Mouse (Mus musculus) liver, embryonic 13.5 days (tissue): ENCODE measurements around the gene Tcaf1. TPM values are rescaled to one million over a fixed set of nuclear protein-coding genes. Genes with fewer than 3 reads are reported as not detected.

Source experiments
- ATAC-seq: fragments of 200-750 bp; cut with Nextera tagmentation; 2 replicates; pipeline ENCODE4 v1.8.0; 2017; ENCODE audit warnings: low read depth, mild to moderate bottlenecking, moderate number of reproducible peaks, moderate library complexity
- DNase-seq: peaks from one replicate; pipeline ENCODE4 v3.0.0; 2022
- H3K27ac ChIP-seq: fragments of 300-500 bp; sonication (generic); 2 replicates; pipeline ENCODE4 v1.5.1; 2015; ENCODE audit warnings: moderate library complexity, mild to moderate bottlenecking, inconsistent platforms
- H3K27me3 ChIP-seq: fragments of 300-500 bp; sonication (generic); 2 replicates; pipeline ENCODE4 v1.6.1; 2015; ENCODE audit warnings: mild to moderate bottlenecking, inconsistent platforms
- H3K36me3 ChIP-seq: fragments of 300-500 bp; sonication (generic); 2 replicates; pipeline ENCODE4 v1.6.1; 2015; ENCODE audit warnings: mild to moderate bottlenecking, inconsistent platforms
- H3K4me1 ChIP-seq: fragments of 300-500 bp; sonication (generic); replicated peaks from 2 replicates; pipeline ENCODE4 v1.6.1; 2015; ENCODE audit warnings: inconsistent platforms
- H3K4me2 ChIP-seq: fragments of 300-500 bp; sonication (generic); 2 replicates; pipeline ENCODE4 v1.6.1; 2015; ENCODE audit warnings: inconsistent platforms, mild to moderate bottlenecking, moderate library complexity
- H3K4me3 ChIP-seq: fragments of 300-500 bp; sonication (generic); replicated peaks from 2 replicates; pipeline ENCODE4 v1.5.1; 2015; ENCODE audit warnings: mild to moderate bottlenecking, inconsistent platforms
- H3K9ac ChIP-seq: fragments of 300-500 bp; sonication (generic); 2 replicates; pipeline ENCODE4 v1.6.1; 2015; ENCODE audit warnings: mild to moderate bottlenecking, inconsistent platforms
- H3K9me3 ChIP-seq: fragments of 300-500 bp; sonication (generic); replicated peaks from 2 replicates; pipeline ENCODE4 v1.6.1; 2016; ENCODE audit warnings: inconsistent platforms
- WGBS: fragments of 180-500 bp; shearing (Covaris S2); methylation state at CpG from one replicate; pipeline ENCODE4 v1.1.7; 2015; ENCODE audit not compliant: insufficient replicate concordance; 5-methylcytosine and 5-hydroxymethylcytosine counted together
- polyA plus RNA-seq: library from polyadenylated mRNA; unstranded; fragments of >200 nt; fragmentation: Nextera tagmentation; extraction: Ambion mirVana; gene quantifications from 2 replicates; pipeline ENCODE4 v1.2.1, GENCODE M21; 2015

The Tcaf1 gene
- polyA plus RNA-seq = 6.0 and 7.8 TPM in 2 replicates

DNA sequence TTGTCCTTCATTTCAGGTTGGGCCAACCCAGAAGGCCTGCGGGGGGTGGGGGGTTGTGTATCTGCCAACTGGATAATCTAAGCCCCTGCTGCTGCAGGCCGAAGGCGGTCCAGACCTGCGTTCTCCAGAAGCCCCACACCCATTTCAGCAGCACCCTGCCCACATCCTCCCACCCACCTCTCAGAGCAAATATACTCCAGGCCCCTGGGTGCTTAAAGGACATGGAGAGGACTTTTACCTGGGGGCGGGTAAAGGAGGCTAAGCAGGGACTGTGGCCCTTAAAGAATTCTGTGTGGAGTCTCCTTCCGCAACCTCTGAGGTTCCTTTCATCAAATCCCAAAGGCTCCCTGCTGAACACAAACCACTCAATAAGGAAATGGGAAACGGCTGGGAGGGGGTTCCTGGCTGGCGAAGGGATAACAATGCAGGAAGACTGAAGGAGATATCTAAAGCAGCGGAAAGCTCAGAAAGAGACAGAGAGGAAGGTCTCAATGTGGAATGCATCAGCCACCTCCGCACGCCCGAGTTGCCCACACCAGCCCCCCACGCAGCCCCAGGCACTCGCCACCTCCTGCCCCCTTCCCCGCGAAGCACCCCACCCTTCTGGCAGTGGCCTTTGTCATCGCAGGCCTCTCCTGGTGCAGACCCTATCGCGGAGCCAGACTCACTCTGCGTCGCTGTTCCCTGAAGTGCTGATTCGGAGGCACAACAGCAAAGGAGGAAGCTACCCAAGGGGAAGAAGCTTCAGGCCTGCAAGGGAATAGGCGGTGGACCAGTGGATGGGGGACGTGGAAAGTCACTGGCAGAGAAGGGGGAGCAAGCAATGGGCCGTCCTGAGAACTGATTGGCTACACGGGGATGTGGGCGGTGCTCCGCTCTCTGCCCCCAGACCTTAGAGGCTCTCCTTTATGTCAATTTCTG lies at the start of gene Tcaf1:
Gene Tcaf1 (minus strand): TSS at position 798 of the 921 bp plus-strand sequence.
- ATAC-seq (peak; percentile 78), DNase-seq (peak; percentile 7)
- 12% methylated on average over 28 of the region's 28 CpGs for WGBS
- Histone ChIP-seq H3K9me3 (no peaks in the 10 kb centered on the region), H3K4me2 (peak within 1 kb of the TSS; percentile 56), H3K4me3 (peak within 1 kb of the TSS; percentile 54), H3K9ac (peak within 1 kb of the TSS; percentile 37; the same call in 1 of the 2 replicates), H3K4me1 (no peaks in the 10 kb centered on the region), H3K27me3 (no peaks in the 10 kb centered on the region), H3K27ac (no peak within 1 kb of the TSS; the same call in 1 of the 2 replicates), H3K36me3 (no peaks in the 10 kb centered on the region)

DNA sequence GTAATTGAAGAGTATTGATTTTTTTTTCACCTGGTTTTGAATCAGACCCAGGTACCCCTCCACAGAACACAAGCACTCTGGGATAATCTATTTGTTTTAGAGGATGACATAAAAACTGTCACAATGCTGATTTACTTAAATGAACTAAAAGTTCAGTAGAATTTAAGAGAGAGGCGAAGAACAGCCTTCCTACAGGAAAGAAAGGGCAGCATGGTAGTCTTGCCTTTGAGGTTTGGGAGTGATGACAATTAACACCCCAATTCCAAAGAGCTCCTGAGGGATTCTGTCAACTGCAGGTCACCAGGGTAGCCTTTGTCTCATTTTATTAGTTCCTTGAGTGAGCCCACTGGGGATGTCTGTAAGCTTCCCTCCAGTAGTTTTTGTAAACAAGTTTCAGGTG lies 46.2 kb upstream of the Tcaf1 start, which contains the start of gene Olfr38:
Gene Olfr38 (plus strand): TSS at position 301 of the 400 bp plus-strand sequence.
- Histone ChIP-seq H3K27ac (no peak within 1 kb of the TSS), H3K36me3 (no peaks in the 10 kb centered on the region), H3K4me2 (no peak within 1 kb of the TSS), H3K4me3 (no peak within 1 kb of the TSS), H3K4me1 (no peaks in the 10 kb centered on the region), H3K9ac (no peak within 1 kb of the TSS), H3K9me3 (no peaks in the 10 kb centered on the region), H3K27me3 (no peaks in the 10 kb centered on the region)
- DNase-seq (no peak), ATAC-seq (no peak)
- WGBS = 36% methylated on average over 1 of the region's 1 CpGs

DNA sequence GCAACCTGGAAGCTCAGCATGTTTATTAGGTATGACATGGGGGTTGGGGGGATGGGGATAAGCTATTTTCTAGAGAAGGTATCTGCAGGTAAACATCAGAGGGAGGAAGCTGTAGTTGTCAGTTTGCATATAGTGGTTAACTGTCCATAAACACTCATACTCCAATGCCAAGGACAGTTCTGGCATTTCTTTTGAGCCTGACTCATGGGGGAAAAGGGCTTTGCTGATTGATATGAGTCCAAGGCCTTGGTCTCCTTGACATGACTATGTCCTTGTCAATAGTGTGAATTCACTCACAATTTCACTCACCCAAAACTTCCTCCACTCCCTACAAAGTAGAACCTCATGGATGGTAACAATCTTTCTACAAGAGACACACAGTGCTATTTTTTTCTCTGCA lies 38.0 kb upstream of the Tcaf1 start:
- no peaks in the 10 kb centered on the region for H3K4me1 ChIP-seq
- no peak overlapping the region for H3K4me2 ChIP-seq
- ATAC-seq = no peak
- no peak for DNase-seq
- no peaks in the 10 kb centered on the region for H3K27me3 ChIP-seq
- H3K36me3 ChIP-seq = no peaks in the 10 kb centered on the region
- no peak overlapping the region for H3K27ac ChIP-seq
- H3K9me3 ChIP-seq = no peaks in the 10 kb centered on the region
- no peak overlapping the region for H3K9ac ChIP-seq
- no peak overlapping the region for H3K4me3 ChIP-seq

DNA sequence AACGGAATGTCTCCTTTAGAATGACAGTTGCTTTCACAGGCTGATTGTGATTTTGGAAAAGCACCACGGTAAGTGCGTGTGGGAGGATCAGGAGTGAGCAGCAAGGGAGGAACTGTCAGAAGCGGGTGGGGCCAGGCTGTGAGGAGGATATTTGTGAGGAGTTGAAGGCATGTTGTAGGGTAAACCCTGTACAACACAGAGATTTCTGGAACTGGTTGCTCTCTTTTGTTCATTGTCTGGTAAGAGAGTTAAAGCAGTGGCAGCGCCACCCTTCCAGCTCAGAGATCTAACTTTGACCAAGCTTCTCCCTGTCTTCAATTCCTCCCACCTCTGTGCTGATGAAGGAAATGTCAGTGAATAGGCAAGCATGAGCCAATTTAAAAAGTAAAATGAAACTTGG lies 32.4 kb upstream of the Tcaf1 start:
- H3K27ac ChIP-seq = no peak overlapping the region
- no peak overlapping the region for H3K4me2 ChIP-seq

DNA sequence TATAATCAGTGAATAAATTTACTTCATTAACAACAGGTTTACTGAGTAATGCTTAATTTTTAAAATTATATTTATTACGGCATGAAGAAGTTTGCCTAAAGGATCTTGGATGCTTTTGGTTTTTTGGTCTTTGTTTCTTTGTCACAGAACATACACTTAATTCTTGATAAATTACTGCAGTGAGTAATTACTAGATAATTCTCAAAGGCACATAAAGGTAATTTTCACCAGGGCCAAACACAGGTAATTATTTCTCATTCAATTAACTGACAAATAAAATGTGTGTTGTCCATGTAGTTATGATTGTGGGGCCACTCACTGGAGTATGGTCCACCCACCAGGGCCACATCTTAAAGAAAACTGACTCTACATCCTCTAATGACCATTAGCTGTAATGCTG lies 29.2 kb upstream of the Tcaf1 start, which contains the start of gene Olfr453:
Gene Olfr453 (plus strand): TSS at position 301 of the 400 bp plus-strand sequence.
- H3K9me3 ChIP-seq = no peaks in the 10 kb centered on the region
- H3K27ac ChIP-seq = no peak within 1 kb of the TSS
- no peak within 1 kb of the TSS for H3K4me3 ChIP-seq
- no peaks in the 10 kb centered on the region for H3K36me3 ChIP-seq
- H3K9ac ChIP-seq = no peak within 1 kb of the TSS
- 69% methylated on average over 1 of the region's 1 CpGs for WGBS
- H3K4me2 ChIP-seq = no peak within 1 kb of the TSS
- H3K27me3 ChIP-seq = no peaks in the 10 kb centered on the region
- DNase-seq (no peak), ATAC-seq (no peak)
- no peaks in the 10 kb centered on the region for H3K4me1 ChIP-seq

More for the DNA sequence above, 32.4 kb upstream of the Tcaf1 start:
- Histone ChIP-seq H3K36me3 (no peaks in the 10 kb centered on the region), H3K9ac (no peak overlapping the region), H3K9me3 (no peaks in the 10 kb centered on the region), H3K27me3 (no peaks in the 10 kb centered on the region), H3K4me3 (no peak overlapping the region), H3K4me1 (no peaks in the 10 kb centered on the region)
- ATAC-seq (no peak), DNase-seq (no peak)
- WGBS = 57% methylated on average over 5 of the region's 5 CpGs

DNA sequence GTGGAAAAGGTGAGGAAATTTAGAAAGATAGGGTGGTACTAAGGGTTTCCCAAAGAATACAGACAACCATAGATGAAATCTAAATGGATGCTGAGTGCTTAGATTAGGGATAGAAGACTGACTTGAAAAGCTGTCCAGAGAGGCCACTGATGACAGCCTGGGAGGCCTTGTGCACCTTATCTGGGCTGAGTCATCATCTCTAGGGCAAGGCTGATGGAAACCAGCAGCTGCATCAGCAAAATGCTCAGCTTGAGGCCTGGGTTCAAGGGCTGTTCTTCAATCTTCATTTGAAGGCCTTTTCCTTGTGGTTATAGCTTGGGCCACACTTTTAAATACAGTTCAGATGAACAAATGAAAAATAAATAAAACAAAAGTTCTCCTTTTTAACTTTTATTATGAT lies 8.1 kb upstream of the Tcaf1 start:
- no peaks in the 10 kb centered on the region for H3K4me1 ChIP-seq
- H3K4me2 ChIP-seq = no peak overlapping the region
- no peaks in the 10 kb centered on the region for H3K36me3 ChIP-seq
- no peak overlapping the region for H3K27ac ChIP-seq
- H3K4me3 ChIP-seq = no peak overlapping the region
- H3K9me3 ChIP-seq = no peaks in the 10 kb centered on the region
- H3K27me3 ChIP-seq = no peaks in the 10 kb centered on the region
- no peak for DNase-seq
- no peak for ATAC-seq
- H3K9ac ChIP-seq = no peak overlapping the region

DNA sequence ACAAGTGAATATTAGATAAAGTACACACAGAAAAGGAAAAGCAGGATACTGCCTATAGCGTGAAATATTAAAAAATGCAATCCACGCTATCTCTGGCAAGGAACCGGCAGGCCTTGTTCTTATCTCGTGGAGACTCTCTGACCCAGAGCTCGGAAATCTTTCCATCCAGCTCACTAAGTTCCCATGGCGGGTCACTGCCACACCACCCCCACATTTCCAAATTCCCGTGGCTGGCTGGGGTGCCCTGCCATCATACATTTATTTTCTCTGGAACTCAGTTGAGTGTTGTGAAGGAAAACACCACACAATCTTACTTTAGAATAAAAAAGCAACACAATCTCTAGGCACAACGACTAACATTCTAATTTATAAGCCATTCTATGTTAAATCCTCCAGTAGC lies 4.8 kb upstream of the Tcaf1 start:
- Histone ChIP-seq H3K4me3 (no peak overlapping the region), H3K4me1 (no peaks in the 10 kb centered on the region), H3K4me2 (no peak overlapping the region), H3K9ac (no peak overlapping the region), H3K9me3 (no peaks in the 10 kb centered on the region), H3K36me3 (no peaks in the 10 kb centered on the region), H3K27ac (no peak overlapping the region), H3K27me3 (no peaks in the 10 kb centered on the region)
- DNase-seq (no peak), ATAC-seq (no peak)
- 31% methylated on average over 8 of the region's 8 CpGs for WGBS

DNA sequence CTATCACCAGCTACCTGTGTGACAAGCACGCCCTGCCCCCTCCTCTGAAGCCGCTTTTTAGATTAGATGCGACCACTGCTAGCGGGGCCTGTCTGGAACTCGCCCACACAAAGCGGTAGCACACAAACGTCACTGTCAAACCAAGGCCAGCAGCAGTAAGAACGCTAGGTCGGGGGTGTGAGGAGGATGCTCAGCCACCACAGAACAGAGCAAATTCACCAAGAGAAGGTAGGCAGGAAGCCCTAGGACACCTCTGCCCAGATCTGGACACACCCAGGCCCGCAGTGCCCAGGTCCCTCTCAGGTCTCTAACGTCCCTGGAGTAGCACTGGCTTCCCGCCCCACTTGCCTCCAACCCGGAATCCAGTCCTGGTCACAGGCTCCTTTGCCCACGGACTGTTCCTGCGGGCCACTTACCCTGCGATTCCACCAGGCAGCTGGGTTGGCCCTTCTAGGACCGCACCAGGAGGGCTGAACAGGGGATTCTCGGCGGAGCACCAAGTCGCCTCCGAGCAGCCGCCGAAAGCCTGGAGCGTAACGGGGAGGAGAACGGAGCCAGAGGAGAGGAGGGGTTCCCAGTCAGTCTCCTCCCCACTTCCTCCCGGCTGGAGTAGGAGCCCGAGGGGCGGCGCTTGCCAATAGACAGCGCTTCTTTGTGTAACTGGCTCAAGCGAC lies 17.2 kb downstream of the Tcaf1 start:
- peak overlapping the region; percentile 47; the same call in 1 of the 2 replicates for H3K27ac ChIP-seq
- peak overlapping the region; percentile 72 for H3K9ac ChIP-seq
- peak overlapping the region; percentile 81 for H3K4me2 ChIP-seq
- DNase-seq = peak; percentile 34
- peak overlapping the region; percentile 66 for H3K4me3 ChIP-seq
- H3K4me1 ChIP-seq = peaks cover 28% of the 10 kb centered on the region
- WGBS = under 1% methylated on average over 32 of the region's 32 CpGs
- H3K9me3 ChIP-seq = no peaks in the 10 kb centered on the region
- no peaks in the 10 kb centered on the region for H3K36me3 ChIP-seq
- peak; percentile 85 for ATAC-seq
- H3K27me3 ChIP-seq = no peaks in the 10 kb centered on the region

DNA sequence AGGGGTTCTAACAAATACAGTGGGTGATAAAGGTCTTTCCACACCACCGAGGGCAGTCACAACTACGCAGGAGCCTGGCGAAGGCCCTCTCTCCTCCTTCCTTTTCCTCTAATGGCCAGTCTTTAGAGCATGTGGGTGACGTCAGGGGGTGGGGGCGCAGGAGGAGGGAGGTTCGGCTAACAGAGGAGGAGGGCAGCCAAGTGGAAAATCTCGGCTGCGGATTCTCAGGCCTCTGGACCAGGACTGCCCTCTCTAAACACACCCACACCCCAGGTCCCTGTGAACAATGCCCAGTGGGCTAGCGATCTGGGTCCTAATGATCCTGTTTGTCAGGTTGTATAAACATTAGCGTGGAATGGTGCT lies 17.8 kb downstream of the Tcaf1 start:
- Histone ChIP-seq H3K4me2 (peak overlapping the region; percentile 81), H3K27ac (no peak overlapping the region), H3K36me3 (no peaks in the 10 kb centered on the region), H3K27me3 (no peaks in the 10 kb centered on the region), H3K4me1 (peaks cover 28% of the 10 kb centered on the region), H3K9ac (peak overlapping the region; percentile 72), H3K9me3 (no peaks in the 10 kb centered on the region), H3K4me3 (peak overlapping the region; percentile 66)
- DNase-seq = peak; percentile 4
- WGBS = 0% methylated on average over 9 of the region's 10 CpGs
- ATAC-seq = peak; percentile 67

DNA sequence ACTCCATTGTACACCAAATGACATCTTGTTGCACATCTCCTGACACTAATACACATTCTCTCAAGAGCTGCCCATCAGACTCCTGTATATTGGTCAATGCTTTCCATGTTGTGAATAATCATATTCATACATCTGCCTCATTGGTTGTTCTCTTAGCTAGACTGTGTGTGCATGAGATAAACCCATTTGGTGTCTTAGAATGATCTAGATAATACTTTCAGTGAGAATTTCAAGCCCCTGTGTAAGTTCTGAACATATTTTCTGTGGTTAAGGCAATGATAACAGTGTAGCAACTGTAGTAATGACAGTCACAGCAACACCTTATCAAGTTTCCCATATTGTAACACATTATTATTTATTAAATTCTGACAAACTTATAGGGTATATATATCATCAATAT lies 20.1 kb downstream of the Tcaf1 start:
- peak; percentile 72 for ATAC-seq
- no peaks in the 10 kb centered on the region for H3K36me3 ChIP-seq
- H3K9ac ChIP-seq = no peak overlapping the region
- no peaks in the 10 kb centered on the region for H3K9me3 ChIP-seq
- no peak overlapping the region for H3K4me2 ChIP-seq
- H3K4me1 ChIP-seq = peaks cover 28% of the 10 kb centered on the region
- H3K27ac ChIP-seq = 0 out of 2 replicates have a peak overlapping the region, but pooled peaks have one; percentile 0
- no peak overlapping the region for H3K4me3 ChIP-seq
- no peaks in the 10 kb centered on the region for H3K27me3 ChIP-seq
- no peak for DNase-seq

DNA sequence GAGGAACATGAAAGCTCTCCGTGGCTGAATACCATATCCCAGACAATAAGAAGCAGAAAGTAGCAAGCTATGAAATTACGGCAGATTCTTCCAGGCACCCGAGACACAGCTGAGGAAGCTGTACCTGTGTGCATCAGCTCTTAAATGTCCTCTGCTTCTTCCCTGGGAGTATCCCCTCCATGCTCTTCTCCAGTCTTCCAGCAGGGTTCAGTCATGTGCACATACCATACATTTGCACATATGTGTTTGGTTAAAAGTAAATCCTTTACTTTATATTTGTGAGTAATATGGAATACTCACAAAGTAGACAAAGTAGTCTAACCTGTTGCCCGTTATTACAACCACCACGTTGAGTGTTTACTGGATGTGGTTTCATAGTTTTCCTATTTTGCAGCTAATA lies 22.0 kb downstream of the Tcaf1 start:
- DNase-seq = no peak
- Histone ChIP-seq H3K9me3 (no peaks in the 10 kb centered on the region), H3K27ac (no peak overlapping the region), H3K27me3 (no peaks in the 10 kb centered on the region), H3K4me1 (peaks cover 22% of the 10 kb centered on the region), H3K4me2 (no peak overlapping the region), H3K4me3 (no peak overlapping the region), H3K9ac (no peak overlapping the region), H3K36me3 (no peaks in the 10 kb centered on the region)
- WGBS = 68% methylated on average over 5 of the region's 5 CpGs
- no peak for ATAC-seq
